9 mouse cellular contexts compared by ENCODE assay signal in genomic region chr10:109903701-109904555, GRCm38 (mm10).
DNase-seq lines count a peak whose midpoint lies in the region; ATAC-seq and TF ChIP-seq lines count a peak whose summit lies in the region.
"Had no signal": no experiment of that assay in that cellular context is flagged by ENCODE, and none has a peak within 500 bp of the region (broad histone marks: within the 10 kb centered on the region; RNA-seq: fewer than 3 reads in every experiment).

No protein-coding gene starts in this region.

- H3K4me1 ChIP-seq in heart, postnatal 0 days (ENCODE audit: control insufficient read depth, insufficient read depth): no peaks in the 10 kb centered on the region; the same call in 1 of the 2 replicates
- peaks cover 5% of the 10 kb centered on the region; the same call in 1 of the 2 replicates for H3K4me1 ChIP-seq in heart, embryonic 10.5 days
- H3K4me1 ChIP-seq in embryonic fibroblast, embryonic 13.5 days (ENCODE audit: control insufficient read depth, insufficient read depth, low read length): peaks cover 8% of the 10 kb centered on the region; the same call in 1 of the 2 replicates
- no peaks in the 10 kb centered on the region for H3K4me1 ChIP-seq in liver, embryonic 11.5 days (replicated peaks; ENCODE audit: control insufficient read depth, insufficient read depth, low read length)

- H3K9ac ChIP-seq in heart, postnatal 0 days (replicated peaks; ENCODE audit: low read depth, low read length): no peak overlapping the region
- no peak overlapping the region for H3K9ac ChIP-seq in liver, embryonic 11.5 days (ENCODE audit: low read depth, low read length)

- H3K27ac ChIP-seq in heart, postnatal 0 days (ENCODE audit: low read depth): 0 out of 2 replicates have a peak overlapping the region, but pooled peaks have one; percentile 2
- H3K27ac ChIP-seq in heart, embryonic 10.5 days: no peak overlapping the region
- peak overlapping the region; percentile 85 for H3K27ac ChIP-seq in embryonic fibroblast, embryonic 13.5 days (ENCODE audit: insufficient read depth, low read length)
- H3K27ac ChIP-seq in liver, embryonic 11.5 days (ENCODE audit: low read depth, low read length): no peak overlapping the region
- H3K27ac ChIP-seq: macrophage had no signal

- peak overlapping the region; percentile 21; the same call in 1 of the 2 replicates for H3K4me3 ChIP-seq in heart, postnatal 0 days (ENCODE audit: low read depth, low read length)
- no peak overlapping the region for H3K4me3 ChIP-seq in heart, embryonic 10.5 days
- peak overlapping the region; percentile 24 for H3K4me3 ChIP-seq in embryonic fibroblast, embryonic 13.5 days (ENCODE audit: insufficient read depth, low read length)
- H3K4me3 ChIP-seq in liver, embryonic 11.5 days (ENCODE audit: low read depth, low read length): no peak overlapping the region

- H3K9me3 ChIP-seq in heart, postnatal 0 days (replicated peaks; ENCODE audit: control insufficient read depth, low read length): no peaks in the 10 kb centered on the region
- no peaks in the 10 kb centered on the region for H3K9me3 ChIP-seq in heart, embryonic 10.5 days
- H3K9me3 ChIP-seq in liver, embryonic 11.5 days (ENCODE audit: control insufficient read depth, low read length): no peaks in the 10 kb centered on the region

- no peak for DNase-seq in heart, postnatal 0 days (ENCODE audit: low spot score)
- no peak for DNase-seq in heart, embryonic 10.5 days (ENCODE audit: low spot score)
- peak; percentile 7 for DNase-seq in urinary bladder, postnatal 14 days (ENCODE audit: low spot score)
- no peak for DNase-seq in urinary bladder, postnatal 4 days (ENCODE audit: low spot score in 2 of 2)
- no peak for DNase-seq in liver, embryonic 11.5 days (ENCODE audit: low spot score)
- DNase-seq: gastrocnemius, postnatal 10 days had no signal

- no peak for ATAC-seq in heart, postnatal 0 days (ENCODE audit: insufficient read depth, low read depth)
- ATAC-seq in erythroid progenitor cell, adult 5-6 weeks (replicated peaks; ENCODE audit: low FRiP score, poor library complexity, severe bottlenecking): no peak
- ATAC-seq in liver, embryonic 11.5 days (replicated peaks; ENCODE audit: low FRiP score): no peak

- H3K4me2 ChIP-seq in heart, postnatal 0 days (ENCODE audit: low read depth, low read length): peak overlapping the region; percentile 50
- no peak overlapping the region for H3K4me2 ChIP-seq in liver, embryonic 11.5 days

- no peak for TF ChIP-seq EP300 in heart, postnatal 0 days (IDR thresholded peaks at IDR 0.05; ENCODE audit: low read depth)

- TF ChIP-seq CTCF in heart, postnatal 0 days (IDR thresholded peaks at IDR 0.05; ENCODE audit: low read depth): no peak
- no peak for TF ChIP-seq CTCF in embryonic fibroblast, embryonic 13.5 days (IDR thresholded peaks at IDR 0.05; ENCODE audit: borderline replicate concordance, insufficient read depth, low read length)

- 58% methylated on average over 17 of the region's 17 CpGs for WGBS in heart, postnatal 0 days
- 72% methylated on average over 17 of the region's 17 CpGs for WGBS in heart, embryonic 10.5 days
- 74% methylated on average over 17 of the region's 17 CpGs for WGBS in liver, embryonic 11.5 days

- no peak for TF ChIP-seq POLR2A in embryonic fibroblast, embryonic 13.5 days (IDR thresholded peaks at IDR 0.05; ENCODE audit: low read depth, low read length)

- no peaks in the 10 kb centered on the region for H3K36me3 ChIP-seq in heart, postnatal 0 days (replicated peaks; ENCODE audit: control insufficient read depth, insufficient read depth, low read length)
- H3K36me3 ChIP-seq in heart, embryonic 10.5 days: no peaks in the 10 kb centered on the region
- no peaks in the 10 kb centered on the region for H3K36me3 ChIP-seq in liver, embryonic 11.5 days (ENCODE audit: control insufficient read depth, insufficient read depth, low read length)

- H3K27me3 ChIP-seq in heart, postnatal 0 days (ENCODE audit: control insufficient read depth, insufficient read depth, low read length): no peaks in the 10 kb centered on the region
- no peaks in the 10 kb centered on the region for H3K27me3 ChIP-seq in heart, embryonic 10.5 days (ENCODE audit: insufficient read depth, poor library complexity, severe bottlenecking)
- H3K27me3 ChIP-seq in liver, embryonic 11.5 days (replicated peaks; ENCODE audit: control insufficient read depth, insufficient read depth, low read length): no peaks in the 10 kb centered on the region

Comparison
In these comparisons a context has a peak if more than half of its experiments do, and no peak if none do; other contexts are left out.
1. H3K27ac ChIP-seq: peak in heart, postnatal 0 days (single experiment) and embryonic fibroblast, embryonic 13.5 days (single experiment); none in heart, embryonic 10.5 days (single experiment) and liver, embryonic 11.5 days (single experiment).
2. H3K4me3 ChIP-seq: peak in heart, postnatal 0 days (single experiment) and embryonic fibroblast, embryonic 13.5 days (single experiment); none in heart, embryonic 10.5 days (single experiment) and liver, embryonic 11.5 days (single experiment).